7 mouse cellular contexts compared by ENCODE assay signal in the genomic region with DNA sequence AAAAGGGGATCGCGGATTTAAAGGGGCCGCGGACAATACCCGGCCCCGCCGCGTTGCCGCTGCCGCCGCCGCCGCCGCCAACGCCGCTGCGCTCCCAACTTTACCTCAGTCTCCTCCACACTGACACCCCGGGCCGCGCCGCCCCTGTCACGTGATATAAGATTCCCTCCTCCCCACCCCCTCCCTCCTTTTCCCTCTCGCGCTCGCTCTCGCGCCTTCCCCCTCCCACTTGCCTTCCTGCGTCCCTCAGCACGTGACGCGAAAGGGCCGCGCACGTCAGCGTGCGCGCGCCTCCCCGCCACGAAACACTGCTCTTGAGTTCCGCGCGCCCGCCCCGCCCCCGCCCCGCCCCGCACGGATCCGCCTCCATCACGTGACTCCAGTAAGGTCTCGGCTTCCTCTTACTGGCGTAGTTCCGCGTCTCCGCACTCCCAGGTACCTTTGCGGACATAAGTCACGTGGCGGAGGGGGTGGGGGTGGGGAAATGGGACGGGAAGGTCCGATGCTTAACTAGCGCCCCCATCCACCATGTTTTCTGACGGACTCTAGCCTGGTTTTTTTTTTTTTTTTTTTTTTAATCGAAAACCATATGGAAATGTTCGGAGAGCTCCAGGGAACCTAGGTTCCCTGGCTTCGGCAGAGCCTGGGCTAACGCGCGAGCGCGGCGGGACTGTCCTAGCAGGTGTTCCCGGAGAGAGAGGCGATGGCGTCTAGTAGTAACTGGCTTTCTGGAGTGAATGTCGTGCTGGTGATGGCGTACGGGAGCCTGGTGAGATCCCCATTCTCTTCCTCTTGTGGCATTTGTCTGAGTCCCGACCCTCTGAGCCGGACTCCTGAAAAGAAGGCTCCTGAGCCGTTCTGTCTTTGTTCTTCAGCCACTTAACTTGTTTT. TPM values are rescaled to one million over a fixed set of nuclear protein-coding genes. Genes with fewer than 3 reads are reported as not detected.
DNase-seq lines count a peak whose midpoint lies in the region; ATAC-seq lines count a peak whose summit lies in the region.

A gene (minus strand): TSS at position 278 of the 891 bp plus-strand sequence.

- H3K27me3 ChIP-seq in intestine, embryonic 16.5 days (replicated peaks; ENCODE audit: control insufficient read depth, insufficient read depth, low read length) = no peaks in the 10 kb centered on the region
- H3K27me3 ChIP-seq in midbrain, embryonic 11.5 days (ENCODE audit: control insufficient read depth, insufficient read depth, low read length) = no peaks in the 10 kb centered on the region

- H3K4me1 ChIP-seq in intestine, embryonic 16.5 days (ENCODE audit: control insufficient read depth, insufficient read depth, low read length) = peaks cover 10% of the 10 kb centered on the region
- peaks cover 22% of the 10 kb centered on the region for H3K4me1 ChIP-seq in midbrain, embryonic 11.5 days (ENCODE audit: control insufficient read depth, insufficient read depth, low read length)

- peak; percentile 92 for ATAC-seq in intestine, embryonic 16.5 days
- ATAC-seq in midbrain, embryonic 11.5 days (ENCODE audit: low FRiP score) = peak; percentile 96

- H3K4me3 ChIP-seq in intestine, embryonic 16.5 days (ENCODE audit: low read length) = peak within 1 kb of the TSS; percentile 87
- peak within 1 kb of the TSS; percentile 91 for H3K4me3 ChIP-seq in midbrain, embryonic 11.5 days (ENCODE audit: low read depth, low read length)

- DNase-seq in adrenal gland, adult 8-10 months = peak; percentile 91
- peak; percentile 99 for DNase-seq in embryo, embryonic 9.5 days (ENCODE audit: extremely low spot score)
- peak; percentile 86 to 94 for DNase-seq in gastrocnemius, postnatal 4 days (ENCODE audit: low spot score in 2 of 2)
- DNase-seq in left cerebral cortex, postnatal 36 days (ENCODE audit: low spot score in 2 of 2) = peak; percentile 90 to 92
- peak; percentile 100 for DNase-seq in midbrain, embryonic 11.5 days (ENCODE audit: low spot score, missing footprints)
- DNase-seq in skeletal muscle tissue, adult 2 months (ENCODE audit: low read depth, low spot score) = peak; percentile 99

- H3K36me3 ChIP-seq in intestine, embryonic 16.5 days (ENCODE audit: control insufficient read depth, insufficient read depth, low read length) = peaks cover 7% of the 10 kb centered on the region; the same call in 1 of the 2 replicates
- peaks cover 6% of the 10 kb centered on the region for H3K36me3 ChIP-seq in midbrain, embryonic 11.5 days (ENCODE audit: control insufficient read depth, insufficient read depth, low read length)

- H3K27ac ChIP-seq in intestine, embryonic 16.5 days (ENCODE audit: low read length) = peak within 1 kb of the TSS; percentile 96
- peak within 1 kb of the TSS; percentile 93 for H3K27ac ChIP-seq in midbrain, embryonic 11.5 days (ENCODE audit: low read depth, low read length)

- H3K4me2 ChIP-seq in intestine, embryonic 16.5 days (ENCODE audit: low read depth, low read length) = peak within 1 kb of the TSS; percentile 78
- H3K4me2 ChIP-seq in midbrain, embryonic 11.5 days = peak within 1 kb of the TSS; percentile 75

- under 1% methylated on average over 69 of the region's 81 CpGs for WGBS in intestine, embryonic 16.5 days
- WGBS in midbrain, embryonic 11.5 days = under 1% methylated on average over 68 of the region's 81 CpGs

- intact Hi-C loops in left cerebral cortex, postnatal 36 days (cut with DNase I) = loop anchor here (2.0 to 10.0 kb wide), 3 partner anchors 26 to 278 kb away; a partner anchor contains a TSS

- H3K9me3 ChIP-seq in intestine, embryonic 16.5 days (ENCODE audit: control insufficient read depth, low read length) = no peaks in the 10 kb centered on the region
- H3K9me3 ChIP-seq in midbrain, embryonic 11.5 days (ENCODE audit: control insufficient read depth, low read length) = no peaks in the 10 kb centered on the region

- peak within 1 kb of the TSS; percentile 98 for H3K9ac ChIP-seq in intestine, embryonic 16.5 days (ENCODE audit: low read depth, low read length)
- H3K9ac ChIP-seq in midbrain, embryonic 11.5 days (ENCODE audit: low read length) = peak within 1 kb of the TSS; percentile 94

RNA-seq across cellular contexts. Expression of the gene that starts here (rescaled TPM):
- 100 to 1,000 TPM; 135 to 210 (median 161) TPM for total RNA-seq in adrenal gland, adult 8-10 months (2022)
- total RNA-seq in gastrocnemius, postnatal 4 days (2021) = 100 to 1,000 TPM; 170 to 182 TPM
- polyA plus RNA-seq in intestine, embryonic 16.5 days (2015; fragmentation: Nextera tagmentation; extraction: Ambion mirVana) = 122 and 146 TPM in 2 replicates
- 100 to 1,000 TPM; 165 to 202 TPM for total RNA-seq in left cerebral cortex, postnatal 36 days (2021)
- polyA plus RNA-seq in midbrain, embryonic 11.5 days (2014; fragmentation: Nextera tagmentation; extraction: Ambion mirVana) = 209 and 218 TPM in 2 replicates

Comparison
In these comparisons a context has a peak if more than half of its experiments do, and no peak if none do; other contexts are left out.
1. Peak in every context shown above with its lines: DNase-seq, ATAC-seq, H3K4me3 ChIP-seq and H3K27ac ChIP-seq.